Mouse (Mus musculus) c-Kit-positive CD71-negative TER-119-negative erythroid progenitor cells, embryonic 14.5 days (primary cell): ENCODE results near the gene Ppm1a.
"Not testable (repeated sequence)": the region's sequence is repeated elsewhere in the genome, so short reads cannot be mapped to it uniquely, and the experiment has no call there.

Experiments used
- DNase-seq: peaks from one replicate; pipeline ENCODE4 v3.0.0-alpha.2; 2013; ENCODE audit warnings: low read depth

Gene Ppm1a

DNA sequence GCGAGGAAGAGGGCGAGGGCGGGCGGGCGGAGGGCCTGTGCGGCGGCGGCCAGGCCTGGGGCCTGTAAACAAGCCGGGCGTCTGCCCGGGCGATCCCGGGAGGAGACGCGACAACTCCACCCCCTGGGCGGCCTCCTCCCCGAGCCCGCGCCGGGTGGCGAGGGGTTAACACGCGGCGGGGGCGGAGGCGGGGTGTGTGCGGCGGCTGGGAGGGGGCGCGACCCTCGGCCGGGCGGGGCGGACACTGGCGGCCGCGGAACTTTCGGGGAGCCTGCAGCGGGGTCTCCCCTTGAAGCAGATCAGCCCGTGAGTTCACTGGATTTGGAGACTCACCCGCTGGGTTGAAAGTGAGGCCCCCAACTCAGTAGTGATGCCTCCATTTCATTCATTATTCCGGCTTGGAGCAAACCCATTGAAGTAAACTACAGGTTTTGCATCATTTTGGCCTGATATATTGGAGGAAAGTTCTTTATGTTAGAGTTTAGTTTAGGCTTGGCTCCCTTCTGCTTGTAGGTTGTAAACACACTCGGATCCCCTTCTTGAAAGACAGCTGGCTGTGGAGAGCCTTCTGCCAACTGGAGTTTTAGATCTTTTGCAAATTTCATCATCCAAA, 4.5 kb downstream of the Ppm1a start:
- no peak for DNase-seq

DNA sequence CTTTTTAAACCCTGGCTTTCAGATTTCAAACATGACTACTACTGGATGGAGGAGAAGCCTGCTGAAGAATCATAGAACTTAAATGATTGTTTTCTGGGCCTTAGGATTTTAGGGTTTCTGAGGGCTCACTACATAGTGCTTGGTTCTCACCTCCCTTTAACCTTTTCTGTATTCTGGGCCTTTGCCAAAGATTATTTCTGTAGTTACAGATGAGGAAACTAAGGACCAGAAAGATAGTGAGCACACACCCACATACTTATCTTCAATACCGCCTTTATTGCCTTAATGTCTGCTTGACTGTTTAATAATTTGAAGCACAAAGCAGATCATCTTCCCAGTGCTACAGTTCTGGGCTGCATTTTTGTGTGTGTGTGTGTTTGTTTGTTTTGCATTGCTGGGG, 5.2 kb downstream of the Ppm1a start:
- no peak for DNase-seq

DNA sequence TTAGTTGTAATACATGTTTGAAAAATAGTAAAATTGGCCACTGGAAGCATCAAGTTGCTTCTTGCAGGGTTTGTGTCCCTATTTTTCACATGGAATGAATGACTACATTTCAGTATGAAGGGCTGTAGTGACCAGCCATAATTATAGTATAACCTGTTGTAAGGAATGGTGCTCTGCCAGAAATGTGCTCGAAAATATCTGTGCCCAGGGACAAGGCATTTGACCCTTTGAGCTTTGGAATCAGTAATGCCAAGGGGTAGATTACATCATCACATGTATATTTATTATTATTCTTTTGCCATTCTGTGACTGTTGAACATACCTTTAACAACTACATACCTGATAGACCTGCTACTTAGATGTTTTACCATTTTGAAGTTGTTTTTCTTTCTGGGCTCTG, 5.9 kb downstream of the Ppm1a start:
- no peak for DNase-seq

DNA sequence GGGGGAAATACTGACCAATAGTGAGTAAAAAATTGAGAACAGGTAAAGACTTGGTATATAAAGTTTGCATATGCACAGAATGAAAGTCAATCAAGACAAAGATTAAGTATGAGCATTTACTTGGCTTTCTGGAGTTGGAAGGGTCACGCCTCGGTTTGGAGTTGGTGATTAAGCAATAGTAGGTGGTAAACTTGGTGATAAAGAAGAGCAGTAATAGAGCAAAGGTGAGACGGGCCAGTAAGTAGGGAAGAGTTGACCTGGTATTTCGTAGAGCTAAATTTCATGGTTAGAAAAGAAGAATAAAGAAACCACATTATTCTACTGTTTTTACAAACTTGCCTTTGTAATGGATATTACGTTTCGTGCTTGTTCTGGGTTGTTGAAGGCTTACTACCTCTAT, 10.6 kb downstream of the Ppm1a start:
- no peak for DNase-seq

DNA sequence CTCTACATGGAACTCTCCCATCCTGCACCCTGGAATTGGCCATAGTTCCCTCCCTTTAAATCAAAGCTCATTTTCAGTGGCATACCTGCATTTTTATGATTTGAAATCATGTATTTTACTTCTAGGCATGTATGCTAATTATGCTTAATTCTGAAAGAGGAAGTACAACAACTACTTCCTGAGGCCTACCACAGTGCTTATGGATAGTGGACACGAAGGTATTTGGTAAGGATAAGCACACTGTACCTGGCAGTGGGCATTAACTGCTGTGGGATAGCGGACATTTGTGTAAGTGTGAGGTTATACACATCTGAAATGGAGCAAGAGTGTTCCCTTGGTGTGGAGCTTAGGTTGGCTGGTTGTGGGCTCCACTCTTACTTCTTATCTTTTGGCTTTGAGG, 11.0 kb downstream of the Ppm1a start:
- no peak for DNase-seq

DNA sequence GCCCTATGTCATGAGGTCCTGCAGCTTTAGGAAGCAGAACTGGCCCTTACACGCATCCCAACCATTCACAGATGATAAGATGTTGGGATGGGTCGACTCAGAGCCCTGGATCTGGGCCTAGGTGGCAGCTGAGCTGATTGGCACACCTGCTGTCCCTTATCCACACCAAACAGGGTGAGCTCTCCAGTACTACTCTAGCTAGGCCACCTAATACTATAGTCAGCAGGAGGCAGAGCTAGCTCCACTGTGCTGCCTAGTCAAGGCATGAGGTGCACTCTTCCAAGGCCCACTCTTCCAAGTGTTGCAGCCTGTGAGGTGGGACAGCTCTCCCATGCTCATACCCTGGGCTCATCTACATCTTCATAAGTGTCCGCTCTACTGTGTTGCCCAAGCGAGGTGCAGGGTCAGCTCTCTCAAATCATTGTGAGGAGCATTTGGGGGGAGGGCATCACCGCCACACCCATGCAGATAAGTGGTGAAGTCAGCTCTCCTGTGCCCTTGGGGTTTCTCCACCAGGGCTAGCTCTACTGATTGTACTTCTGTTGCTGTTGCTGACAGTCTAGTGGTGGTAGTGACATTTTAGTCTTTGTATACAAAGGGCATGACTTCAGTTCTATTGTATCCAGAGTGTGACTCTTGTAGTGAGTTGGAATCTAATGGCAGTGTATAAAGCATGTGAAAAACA, 12.4 kb downstream of the Ppm1a start:
- DNase-seq: no peak

DNA sequence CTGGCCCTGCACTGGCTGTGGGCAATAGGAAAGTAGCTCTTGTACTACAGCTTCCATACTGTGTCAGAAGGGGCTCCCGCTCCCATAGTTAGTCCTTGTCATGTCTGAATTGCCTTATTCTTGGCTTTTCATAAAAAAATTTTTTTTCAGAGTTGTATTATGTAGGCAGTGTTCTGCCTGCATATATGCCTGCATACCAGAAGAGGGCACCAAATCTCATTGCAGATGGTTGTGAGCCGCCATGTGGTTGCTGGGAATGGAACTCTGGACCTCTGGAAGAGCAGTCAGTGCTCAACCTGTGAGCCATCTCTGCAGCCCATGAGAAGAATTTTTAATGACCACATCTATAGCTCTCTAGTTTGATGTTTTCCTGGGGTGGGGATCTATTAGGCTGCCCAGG, 13.9 kb downstream of the Ppm1a start:
- DNase-seq: no peak

DNA sequence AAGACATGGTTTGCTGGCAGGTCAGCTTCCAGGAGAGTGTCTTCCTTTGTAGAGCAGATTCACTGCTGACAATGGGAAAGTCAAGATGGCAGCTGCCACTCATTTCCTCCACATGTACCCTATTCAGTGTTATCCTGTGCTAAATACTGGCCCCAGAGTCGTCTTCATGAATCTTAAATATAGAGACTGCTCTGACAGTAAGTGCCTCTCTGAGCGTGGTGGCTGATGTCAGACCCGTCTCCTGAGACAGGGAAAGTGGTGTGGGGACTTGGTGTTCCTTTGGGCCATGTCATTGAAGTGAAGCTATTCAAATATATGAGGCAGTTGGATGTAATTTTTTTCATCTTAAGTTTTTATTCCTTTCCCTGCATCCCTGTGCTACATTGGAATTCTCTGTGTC, 14.5 kb downstream of the Ppm1a start:
- DNase-seq: no peak

DNA sequence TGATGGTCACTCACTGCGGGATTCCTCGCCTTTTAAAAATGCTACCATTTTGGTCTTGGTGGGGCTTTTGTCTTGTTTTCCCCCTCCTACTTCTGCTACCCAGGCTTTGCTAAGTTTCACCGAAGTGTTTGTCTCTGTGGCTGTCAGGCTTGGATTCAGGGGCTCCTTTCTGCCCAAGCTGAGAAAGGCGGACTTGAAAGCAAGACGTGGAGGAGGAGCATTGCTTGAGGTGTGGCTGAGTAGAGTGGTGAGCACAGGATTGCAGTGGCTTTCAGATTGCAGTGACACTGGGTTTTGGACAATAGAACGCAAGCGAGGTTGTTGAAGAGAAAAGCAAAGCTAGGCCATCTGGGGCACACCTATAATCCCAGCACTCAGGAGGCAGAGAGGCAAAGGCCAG, 16.7 kb downstream of the Ppm1a start:
- DNase-seq: no peak

DNA sequence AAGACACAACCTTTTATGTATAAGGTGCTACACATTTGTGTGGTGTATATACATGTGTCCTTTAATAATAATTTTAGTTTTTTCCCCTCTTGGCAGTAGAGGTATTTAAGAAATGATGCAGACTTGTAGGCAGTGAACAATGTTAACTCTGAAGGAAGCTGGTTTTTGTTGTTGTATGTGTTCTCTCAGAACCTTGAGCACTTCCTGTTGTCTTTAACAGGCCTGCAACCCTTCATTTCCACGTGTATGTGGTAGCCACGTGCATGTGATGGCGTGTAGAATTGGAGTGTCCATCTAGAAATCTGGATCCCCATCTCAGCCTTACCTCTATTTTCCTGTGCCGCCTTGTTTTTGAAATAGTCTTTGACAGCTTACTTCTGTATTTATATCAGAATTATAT, 20.0 kb downstream of the Ppm1a start:
- no peak for DNase-seq

DNA sequence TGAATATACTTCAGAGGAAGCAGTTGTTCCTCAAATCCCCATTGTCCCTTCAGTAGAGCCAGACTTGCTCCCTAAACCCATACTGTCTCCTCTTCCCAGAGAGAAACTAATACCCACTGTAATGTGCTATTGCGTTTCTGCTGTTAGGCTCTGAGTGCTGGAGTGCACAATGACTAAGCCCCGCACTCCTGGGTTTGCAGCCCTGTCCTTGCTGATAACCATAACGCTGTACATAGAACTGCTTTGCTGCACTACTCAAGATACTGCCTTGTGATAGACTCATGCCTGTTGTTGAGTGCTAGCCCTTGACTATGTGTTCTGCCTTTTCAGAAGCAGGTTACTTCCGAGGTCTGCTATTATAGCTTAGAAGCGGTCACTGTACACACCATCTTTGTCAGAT, 22.9 kb downstream of the Ppm1a start:
- no peak for DNase-seq

DNA sequence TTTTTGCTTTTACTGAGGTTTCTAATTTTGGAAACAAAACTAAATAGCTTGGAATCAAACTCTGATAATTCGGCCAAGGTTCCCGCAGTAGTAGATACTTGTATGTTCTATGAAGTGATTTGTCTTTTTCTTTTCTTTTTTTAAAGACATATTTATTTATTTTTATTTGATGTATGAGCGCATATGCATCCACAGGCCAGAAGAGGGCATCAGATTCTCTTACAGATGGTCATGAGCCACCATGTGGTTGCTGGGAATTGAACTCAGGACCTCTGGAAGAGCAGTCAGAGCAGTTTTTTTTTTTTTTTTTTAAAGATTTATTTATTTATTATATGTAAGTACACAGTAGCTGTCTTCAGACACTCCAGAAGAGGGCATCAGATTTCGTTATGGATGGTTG, 25.5 kb downstream of the Ppm1a start:
- DNase-seq: not testable (repeated sequence)

DNA sequence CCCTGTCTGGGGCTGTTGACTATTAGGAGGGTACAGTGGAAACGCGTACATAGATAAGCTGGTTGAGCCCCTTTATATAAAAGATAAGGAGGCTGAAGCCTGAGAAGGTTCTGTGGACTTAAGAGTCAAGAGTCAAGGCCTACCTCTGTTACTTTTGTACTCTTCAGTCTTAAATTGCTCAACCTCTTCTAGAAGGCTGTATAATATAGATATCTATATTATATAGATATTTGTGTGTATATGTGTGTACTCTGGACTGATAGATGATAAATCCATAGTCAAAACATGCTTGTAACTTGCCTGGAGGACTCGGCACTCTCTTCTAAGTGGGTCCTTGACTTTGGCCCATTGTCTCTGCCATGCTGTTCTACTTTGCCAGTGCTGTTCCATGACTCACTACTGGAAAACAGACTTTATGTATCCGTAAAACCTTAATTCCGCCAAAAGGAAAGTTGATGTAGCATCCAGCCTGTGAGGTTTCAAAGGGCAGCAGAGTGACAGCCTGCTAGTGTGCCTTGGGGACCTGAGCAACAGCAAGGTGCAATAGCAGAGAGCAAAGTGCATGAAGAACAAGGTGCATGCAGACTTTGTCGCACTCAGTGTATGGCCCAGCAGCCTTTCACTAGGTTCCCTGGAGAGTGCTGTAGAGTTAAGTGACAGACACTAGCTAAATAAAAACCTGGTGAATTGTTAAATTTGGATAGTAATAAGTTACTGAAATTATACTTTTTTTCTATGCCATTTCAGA, 28.1 kb downstream of the Ppm1a start:
- no peak for DNase-seq

DNA sequence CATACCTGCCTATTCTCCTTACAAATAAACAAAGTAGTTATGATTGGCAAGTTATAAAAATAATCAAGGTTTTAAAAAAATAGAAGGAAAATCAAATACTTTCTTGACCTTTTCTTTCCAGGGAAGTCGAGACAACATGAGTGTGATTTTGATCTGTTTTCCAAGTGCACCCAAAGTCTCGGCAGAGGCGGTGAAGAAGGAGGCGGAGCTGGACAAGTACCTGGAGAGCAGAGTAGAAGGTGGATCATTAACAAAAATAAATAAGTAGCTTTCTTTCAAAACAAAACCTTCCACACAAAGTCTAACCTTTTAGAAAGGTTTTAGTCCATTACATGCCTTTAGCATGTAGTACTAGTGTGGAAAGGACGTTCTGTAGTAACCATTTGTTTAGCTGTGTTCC, 29.3 kb downstream of the Ppm1a start:
- no peak for DNase-seq

DNA sequence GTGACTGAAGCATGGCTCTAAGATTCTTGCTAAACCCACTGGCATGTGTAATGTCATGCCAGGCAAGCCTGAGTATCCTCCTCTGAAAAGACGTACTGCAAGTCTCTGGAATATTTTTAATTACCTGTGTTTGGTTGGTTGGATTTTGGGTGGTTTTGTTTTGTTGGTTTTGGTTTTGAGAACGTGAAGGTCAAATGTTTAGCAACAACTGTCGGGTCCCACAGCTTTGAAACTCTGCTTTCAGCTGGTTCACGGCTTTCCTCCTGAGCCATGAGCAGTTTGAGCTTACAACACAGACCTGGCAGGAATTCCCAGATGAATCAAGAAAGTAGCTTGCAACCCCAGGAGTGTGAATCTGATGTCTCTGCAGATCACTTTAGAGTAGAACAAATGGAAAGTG, 29.7 kb downstream of the Ppm1a start:
- DNase-seq: no peak

DNA sequence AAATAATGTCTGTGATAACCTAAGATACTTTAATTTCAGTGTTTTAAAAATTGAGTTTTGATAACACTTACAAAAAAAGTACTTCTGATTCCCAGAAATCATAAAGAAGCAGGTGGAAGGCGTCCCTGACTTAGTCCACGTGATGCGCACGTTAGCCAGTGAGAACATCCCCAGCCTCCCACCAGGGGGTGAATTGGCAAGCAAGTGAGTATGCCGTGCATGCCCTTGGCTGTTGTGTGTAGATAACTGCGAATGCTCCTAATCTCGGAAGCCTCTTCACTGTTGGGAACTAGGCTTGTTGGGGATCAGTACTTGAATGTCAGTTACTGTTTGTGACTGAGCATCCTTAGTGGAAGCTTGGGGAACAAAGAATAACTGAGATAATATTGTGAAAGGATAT, 33.3 kb downstream of the Ppm1a start:
- DNase-seq: peak; percentile 13

DNA sequence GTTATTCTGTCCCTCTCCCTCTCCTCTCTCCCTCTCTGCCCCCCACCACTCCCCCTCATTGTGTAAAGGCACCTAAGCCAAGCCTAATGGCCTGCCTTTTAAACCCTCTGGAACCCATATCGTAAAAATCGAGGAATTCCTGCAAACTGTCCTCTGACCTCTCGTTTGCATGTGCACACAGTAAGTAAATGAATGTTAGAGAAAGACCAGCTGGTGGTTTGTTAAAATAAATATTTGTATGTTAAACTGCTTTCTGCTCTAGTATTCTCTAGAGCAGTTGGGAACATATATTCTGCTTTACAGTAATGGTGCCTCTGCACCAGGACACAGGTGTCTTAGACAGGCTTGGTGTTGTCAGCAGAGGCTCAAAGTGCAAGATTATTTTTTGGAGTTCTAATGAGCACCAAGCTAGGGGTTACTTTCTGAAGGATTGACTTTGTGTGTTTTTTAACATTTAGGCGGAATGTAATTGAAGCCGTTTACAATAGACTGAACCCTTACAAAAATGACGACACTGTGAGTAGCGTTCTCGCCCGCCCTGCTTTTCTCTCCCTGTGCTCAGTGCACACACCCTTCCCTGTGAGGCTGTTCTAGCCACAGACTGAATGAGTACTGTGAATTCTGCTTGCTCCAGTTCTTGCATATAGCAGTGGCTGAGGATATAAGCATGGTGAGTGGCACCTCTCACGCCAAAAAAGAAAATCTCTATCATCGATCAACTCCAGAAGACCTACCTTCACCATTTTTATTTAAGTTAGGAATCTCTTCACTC, 35.3 kb downstream of the Ppm1a start:
- DNase-seq: no peak

DNA sequence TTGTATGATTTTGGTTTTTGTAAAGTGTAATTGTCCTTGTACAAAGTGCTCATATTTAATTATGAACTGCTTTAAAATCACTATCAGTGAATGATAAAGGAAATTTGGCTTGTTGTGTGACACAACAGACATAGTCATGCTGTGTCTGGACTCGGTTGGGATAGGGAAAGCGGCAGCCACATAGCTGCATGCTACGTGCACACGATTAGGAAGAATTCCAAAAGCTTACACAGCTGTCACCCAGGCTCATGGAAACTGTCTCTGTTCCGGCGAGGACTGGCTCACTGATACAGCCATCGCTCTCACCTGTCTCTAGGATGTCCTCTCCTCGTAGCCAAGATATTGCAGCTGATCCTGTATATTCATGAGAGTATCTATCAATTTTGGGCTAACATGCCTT, 36.7 kb downstream of the Ppm1a start:
- DNase-seq: no peak

DNA sequence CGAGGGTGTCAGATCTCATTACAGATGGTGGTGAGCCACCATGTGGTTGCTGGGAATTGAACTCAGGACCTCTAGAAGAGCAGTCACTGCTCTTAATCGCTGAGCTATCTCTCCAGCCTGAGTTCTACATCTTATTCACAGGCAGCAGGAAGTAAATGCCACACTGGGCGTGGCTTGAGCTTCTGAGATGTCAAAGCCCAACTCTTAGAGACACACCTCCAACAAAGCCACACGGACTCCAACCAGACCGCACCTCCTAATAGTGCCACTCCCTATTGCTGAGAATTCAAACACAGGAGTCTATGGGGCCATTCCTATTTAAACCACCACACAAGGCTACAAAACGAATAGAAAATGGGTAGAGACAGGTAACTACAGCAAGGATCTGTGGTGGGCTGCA, 52.5 kb downstream of the Ppm1a start:
- no peak for DNase-seq

DNA sequence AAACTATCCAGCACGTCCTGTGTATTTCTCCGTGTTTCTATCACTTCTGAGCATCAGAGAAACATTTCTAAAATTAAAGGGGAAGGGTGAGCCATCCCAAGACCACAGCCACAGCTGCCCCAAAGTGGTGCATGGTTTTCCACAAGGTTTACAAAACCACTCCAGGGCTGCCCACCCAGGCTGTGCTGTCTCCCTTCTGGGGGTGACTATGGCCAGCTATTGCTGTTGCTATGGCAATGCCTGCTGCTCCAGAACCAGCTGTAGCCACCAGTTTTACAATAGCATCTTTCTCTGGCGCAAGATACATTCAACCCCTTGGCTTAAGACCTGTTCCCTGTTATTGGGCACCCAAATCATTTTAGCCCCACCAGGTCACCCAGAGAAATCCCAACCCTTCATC, 54.3 kb downstream of the Ppm1a start:
- DNase-seq: no peak

DNA sequence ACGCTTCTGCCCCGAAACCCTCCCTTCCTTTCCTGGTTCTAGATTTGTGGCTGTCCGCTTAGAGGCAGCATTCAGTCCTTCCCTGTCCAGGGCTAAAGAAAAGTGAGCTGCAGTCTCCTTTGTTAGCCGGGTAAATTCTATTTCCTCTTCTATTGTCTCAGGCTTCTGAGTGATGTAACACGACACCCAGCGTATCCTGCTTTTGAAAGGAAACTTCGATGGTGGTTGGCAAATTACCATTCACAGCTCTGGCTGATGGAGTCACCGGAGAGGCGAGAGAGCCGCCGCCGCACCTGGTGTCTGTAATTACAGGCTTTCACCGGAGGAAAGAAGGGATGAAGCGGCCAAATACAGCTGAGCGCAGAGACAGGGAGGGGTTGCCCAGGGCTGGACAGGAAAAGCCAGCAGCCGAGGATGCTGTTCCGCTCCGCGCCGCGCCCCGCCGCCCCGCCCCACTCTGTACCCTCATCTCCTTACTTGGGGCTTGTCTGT, 63.7 kb downstream of the Ppm1a start:
- no peak for DNase-seq

DNA sequence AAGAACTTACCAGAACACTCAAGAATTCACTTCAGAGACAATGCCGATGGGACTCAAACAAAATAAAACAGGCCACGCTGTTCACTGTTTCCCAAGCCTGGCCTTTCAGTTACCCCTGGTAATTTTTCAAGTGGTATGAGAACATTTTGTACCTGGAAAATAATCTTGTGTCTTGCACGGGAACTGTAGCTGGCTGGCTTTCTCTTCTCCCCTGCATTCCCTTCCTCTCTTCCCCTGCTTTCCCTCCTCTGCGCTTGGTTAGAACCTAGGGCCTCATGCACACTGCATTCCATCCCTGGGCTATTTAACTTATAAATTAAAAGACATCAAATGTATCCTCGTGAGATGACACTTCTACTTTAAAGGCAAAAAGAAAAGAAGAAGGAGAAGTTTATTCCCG, 64.3 kb downstream of the Ppm1a start:
- no peak for DNase-seq

DNA sequence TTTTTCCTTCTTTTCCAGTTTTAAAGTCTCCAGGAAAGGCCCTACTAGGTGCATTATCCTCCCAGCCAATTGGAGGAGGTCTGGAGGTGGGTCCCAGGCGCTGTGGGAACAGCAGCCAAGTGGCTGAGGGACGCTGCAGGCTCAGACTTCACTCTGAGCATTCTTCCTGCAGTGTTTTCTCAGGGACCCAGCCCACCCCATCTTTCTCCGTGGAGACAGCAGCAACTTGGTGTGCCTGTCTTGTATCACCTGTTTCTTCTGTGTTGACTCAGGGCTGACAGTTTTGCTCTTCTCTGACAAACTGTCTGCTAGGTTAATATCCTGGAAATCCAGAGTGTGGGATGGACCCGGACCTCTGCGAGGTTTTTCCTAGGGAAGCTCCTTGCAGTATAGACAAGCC, 68.4 kb downstream of the Ppm1a start:
- no peak for DNase-seq
